Mouse (Mus musculus): ENCODE results near the gene Saa3. TPM values are rescaled to one million over a fixed set of nuclear protein-coding genes. Genes with fewer than 3 reads are reported as not detected.

Saa3 gene
- polyA plus RNA-seq (2012; rRNA removed): 0.21 and 0.33 TPM in 2 replicates

- Histone ChIP-seq H3K36me3 (ENCODE audit: control insufficient read depth, insufficient read depth, low read length) (no peaks in the 10 kb centered on the region), H3K27me3 (ENCODE audit: control insufficient read depth, insufficient read depth, low read length) (no peaks in the 10 kb centered on the region), H3K4me3 (ENCODE audit: extremely low read depth, insufficient read depth, insufficient read length) (no peak within 1 kb of the TSS), H3K27ac (ENCODE audit: insufficient read depth, low read length) (no peak within 1 kb of the TSS), H3K4me1 (ENCODE audit: control insufficient read depth, insufficient read depth, insufficient read length) (peaks cover 6% of the 10 kb centered on the region; the same call in 1 of the 2 replicates)
- TF ChIP-seq CTCF (IDR thresholded peaks at IDR 0.05; ENCODE audit: extremely low read depth, insufficient read depth, insufficient read length, insufficient replicate concordance) (no peak), POLR2A (IDR thresholded peaks at IDR 0.05; ENCODE audit: low read depth, low read length) (no peak)
- DNase-seq (ENCODE audit: low read depth in 1 of 2, low spot score in 2 of 2): no peak
- 87% methylated on average over 5 of the region's 5 CpGs for WGBS
These were observed at the start of gene Saa3 for GRCm38 (mm10) chr7:46715600-46715999. TSS of gene Saa3 (minus strand) at chr7:46715700.

GRCm38 (mm10) chr7:46764672-46765071, 49.2 kb upstream of the Saa3 start:
- TF ChIP-seq CTCF (IDR thresholded peaks at IDR 0.05; ENCODE audit: extremely low read depth, insufficient read depth, insufficient read length, insufficient replicate concordance) (no peak), POLR2A (IDR thresholded peaks at IDR 0.05; ENCODE audit: low read depth, low read length) (no peak)
- H3K36me3 ChIP-seq (ENCODE audit: control insufficient read depth, insufficient read depth, low read length): peaks cover 54% of the 10 kb centered on the region
- no peaks in the 10 kb centered on the region for H3K27me3 ChIP-seq (ENCODE audit: control insufficient read depth, insufficient read depth, low read length)
- H3K4me3 ChIP-seq (ENCODE audit: extremely low read depth, insufficient read depth, insufficient read length): no peak overlapping the region
- no peaks in the 10 kb centered on the region for H3K4me1 ChIP-seq (ENCODE audit: control insufficient read depth, insufficient read depth, insufficient read length)
- no peak overlapping the region for H3K27ac ChIP-seq (ENCODE audit: insufficient read depth, low read length)
- WGBS: 93% methylated on average over 8 of the region's 8 CpGs
- DNase-seq (ENCODE audit: low read depth in 1 of 2, low spot score in 2 of 2): no peak

- no peak for TF ChIP-seq POLR2A (IDR thresholded peaks at IDR 0.05; ENCODE audit: low read depth, low read length)
- no peak for TF ChIP-seq CTCF (IDR thresholded peaks at IDR 0.05; ENCODE audit: extremely low read depth, insufficient read depth, insufficient read length, insufficient replicate concordance)
- WGBS: 96% methylated on average over 5 of the region's 5 CpGs
These were observed 47.1 kb upstream of the Saa3 start for GRCm38 (mm10) chr7:46762601-46763000.

GRCm38 (mm10) chr7:46761049-46761795, 45.7 kb upstream of the Saa3 start:
- no peaks in the 10 kb centered on the region for H3K27me3 ChIP-seq (ENCODE audit: control insufficient read depth, insufficient read depth, low read length)
- H3K27ac ChIP-seq (ENCODE audit: insufficient read depth, low read length): no peak overlapping the region
- H3K4me1 ChIP-seq (ENCODE audit: control insufficient read depth, insufficient read depth, insufficient read length): no peaks in the 10 kb centered on the region
- WGBS: 89% methylated on average over 11 of the region's 11 CpGs
- TF ChIP-seq CTCF (IDR thresholded peaks at IDR 0.05; ENCODE audit: extremely low read depth, insufficient read depth, insufficient read length, insufficient replicate concordance) (no peak), POLR2A (IDR thresholded peaks at IDR 0.05; ENCODE audit: low read depth, low read length) (no peak)
- peaks cover 35% of the 10 kb centered on the region for H3K36me3 ChIP-seq (ENCODE audit: control insufficient read depth, insufficient read depth, low read length)
- H3K4me3 ChIP-seq (ENCODE audit: extremely low read depth, insufficient read depth, insufficient read length): no peak overlapping the region
- no peak for DNase-seq (ENCODE audit: low read depth in 1 of 2, low spot score in 2 of 2)

More at GRCm38 (mm10) chr7:46762601-46763000, 47.1 kb upstream of the Saa3 start:
- H3K4me1 ChIP-seq (ENCODE audit: control insufficient read depth, insufficient read depth, insufficient read length): no peaks in the 10 kb centered on the region
- no peak overlapping the region for H3K4me3 ChIP-seq (ENCODE audit: extremely low read depth, insufficient read depth, insufficient read length)
- H3K27ac ChIP-seq (ENCODE audit: insufficient read depth, low read length): no peak overlapping the region
- H3K27me3 ChIP-seq (ENCODE audit: control insufficient read depth, insufficient read depth, low read length): no peaks in the 10 kb centered on the region
- no peak for DNase-seq (ENCODE audit: low read depth in 1 of 2, low spot score in 2 of 2)
- H3K36me3 ChIP-seq (ENCODE audit: control insufficient read depth, insufficient read depth, low read length): peaks cover 39% of the 10 kb centered on the region

- no peaks in the 10 kb centered on the region for H3K36me3 ChIP-seq (ENCODE audit: control insufficient read depth, insufficient read depth, low read length)
- H3K27me3 ChIP-seq (ENCODE audit: control insufficient read depth, insufficient read depth, low read length): no peaks in the 10 kb centered on the region
- WGBS: 81% methylated on average over 3 of the region's 3 CpGs
- no peak within 1 kb of the TSS for H3K27ac ChIP-seq (ENCODE audit: insufficient read depth, low read length)
- H3K4me3 ChIP-seq (ENCODE audit: extremely low read depth, insufficient read depth, insufficient read length): no peak within 1 kb of the TSS
- no peaks in the 10 kb centered on the region for H3K4me1 ChIP-seq (ENCODE audit: control insufficient read depth, insufficient read depth, insufficient read length)
- no peak for TF ChIP-seq CTCF (IDR thresholded peaks at IDR 0.05; ENCODE audit: extremely low read depth, insufficient read depth, insufficient read length, insufficient replicate concordance)
- TF ChIP-seq POLR2A (IDR thresholded peaks at IDR 0.05; ENCODE audit: low read depth, low read length): no peak
- DNase-seq (ENCODE audit: low read depth in 1 of 2, low spot score in 2 of 2): no peak
These were observed 36.0 kb upstream of the Saa3 start, which contains the start of gene Saa2 for GRCm38 (mm10) chr7:46751490-46751889. TSS of gene Saa2 (plus strand) at chr7:46751790.

GRCm38 (mm10) chr7:46748459-46748858, 33.0 kb upstream of the Saa3 start:
- no peak for TF ChIP-seq POLR2A (IDR thresholded peaks at IDR 0.05; ENCODE audit: low read depth, low read length)
- TF ChIP-seq CTCF (IDR thresholded peaks at IDR 0.05; ENCODE audit: extremely low read depth, insufficient read depth, insufficient read length, insufficient replicate concordance): no peak
- no peaks in the 10 kb centered on the region for H3K36me3 ChIP-seq (ENCODE audit: control insufficient read depth, insufficient read depth, low read length)
- no peaks in the 10 kb centered on the region for H3K4me1 ChIP-seq (ENCODE audit: control insufficient read depth, insufficient read depth, insufficient read length)
- H3K27me3 ChIP-seq (ENCODE audit: control insufficient read depth, insufficient read depth, low read length): no peaks in the 10 kb centered on the region
- no peak for DNase-seq (ENCODE audit: low read depth in 1 of 2, low spot score in 2 of 2)
- H3K4me3 ChIP-seq (ENCODE audit: extremely low read depth, insufficient read depth, insufficient read length): no peak overlapping the region
- H3K27ac ChIP-seq (ENCODE audit: insufficient read depth, low read length): no peak overlapping the region
- WGBS: 35% methylated on average over 3 of the region's 3 CpGs

GRCm38 (mm10) chr7:46746381-46746780, 30.9 kb upstream of the Saa3 start:
- WGBS: 89% methylated on average over 7 of the region's 7 CpGs
- TF ChIP-seq POLR2A (IDR thresholded peaks at IDR 0.05; ENCODE audit: low read depth, low read length) (no peak), CTCF (IDR thresholded peaks at IDR 0.05; ENCODE audit: extremely low read depth, insufficient read depth, insufficient read length, insufficient replicate concordance) (no peak)
- no peak overlapping the region for H3K27ac ChIP-seq (ENCODE audit: insufficient read depth, low read length)
- no peak for DNase-seq (ENCODE audit: low read depth in 1 of 2, low spot score in 2 of 2)
- no peaks in the 10 kb centered on the region for H3K36me3 ChIP-seq (ENCODE audit: control insufficient read depth, insufficient read depth, low read length)
- no peaks in the 10 kb centered on the region for H3K27me3 ChIP-seq (ENCODE audit: control insufficient read depth, insufficient read depth, low read length)
- H3K4me3 ChIP-seq (ENCODE audit: extremely low read depth, insufficient read depth, insufficient read length): no peak overlapping the region
- H3K4me1 ChIP-seq (ENCODE audit: control insufficient read depth, insufficient read depth, insufficient read length): no peaks in the 10 kb centered on the region

Measured in spleen, adult 2 months (tissue).